Mouse (Mus musculus) gastrocnemius, adult 2 months (tissue): ENCODE data around the gene Galnt18. TPM values are rescaled to one million over a fixed set of nuclear protein-coding genes. Genes with fewer than 3 reads are reported as not detected.

Experiments
- DNase-seq: peaks from one replicate; pipeline ENCODE4 v3.0.0; 2022
- H3K27ac ChIP-seq: fragments of 200-600 bp; 2 replicates; pipeline ENCODE4 v1.8.1; 2022; ENCODE audit warnings: mild to moderate bottlenecking
- H3K4me3 ChIP-seq: fragments of 200-600 bp; 2 replicates; pipeline ENCODE4 v1.8.1; 2022; ENCODE audit warnings: mild to moderate bottlenecking, moderate library complexity
- CTCF ChIP-seq: fragments of 200-600 bp; IDR thresholded peaks from 2 replicates; pipeline ENCODE4 v1.8.1; 2022; ENCODE audit warnings: antibody characterized with exemption, mild to moderate bottlenecking, moderate library complexity
- intact Hi-C: fragments of 180-260 bp; cut with DNase I; formaldehyde crosslinking; loops from one replicate; pipeline ENCODE4 v1.15.1; 2025
- total RNA-seq, 2 experiments: library from RNA; stranded (reverse); gene quantifications; 2 replicates each; pipeline ENCODE4 v1.2.3; 2021

Gene Galnt18
- total RNA-seq, 2 experiments from 2014 or later = 3.1 to 4.4 TPM

DNA sequence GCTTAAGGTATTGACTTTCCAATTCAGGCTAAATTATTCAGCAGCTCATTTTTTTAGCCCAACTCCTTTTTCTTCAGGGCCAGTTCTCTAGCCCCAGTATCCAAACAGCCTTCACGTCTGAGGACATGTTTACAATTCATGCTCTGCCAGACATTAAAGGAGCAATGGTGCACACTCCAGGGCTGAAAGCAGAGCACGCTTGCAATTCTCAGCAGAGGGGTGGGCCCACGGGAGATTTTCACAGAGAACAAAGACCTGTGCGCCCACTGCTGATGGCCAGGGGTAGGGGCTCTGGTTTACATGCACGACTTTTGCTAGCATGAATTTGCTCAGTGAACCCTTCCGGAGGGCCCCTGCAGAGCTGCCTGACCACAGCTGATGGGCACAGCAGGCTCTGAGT, 11.6 kb upstream of the Galnt18 start:
- Histone ChIP-seq H3K4me3 (no peak overlapping the region), H3K27ac (no peak overlapping the region)
- no peak for TF ChIP-seq CTCF
- no peak for DNase-seq
- intact Hi-C loops = no loop called here

DNA sequence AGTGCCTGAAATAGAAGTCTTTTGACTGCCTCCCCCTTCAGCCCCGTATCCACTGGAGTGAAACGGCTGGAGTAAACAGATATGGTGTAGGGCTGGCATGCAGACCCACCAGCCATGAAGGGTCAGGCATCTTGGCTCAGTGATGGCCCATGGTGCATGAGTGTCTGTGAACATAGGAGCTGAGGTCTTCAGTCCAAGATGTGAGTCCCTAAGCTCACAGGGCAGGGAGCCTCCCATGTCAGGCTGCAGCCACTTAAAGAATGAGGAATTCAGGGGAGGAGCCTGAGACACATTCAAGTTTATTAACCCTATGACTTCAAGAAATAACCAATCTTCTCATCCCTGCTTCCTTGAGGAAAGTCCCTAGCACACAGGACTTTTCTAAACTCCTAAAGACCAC, 8.1 kb upstream of the Galnt18 start:
- TF ChIP-seq CTCF = no peak
- Histone ChIP-seq H3K4me3 (no peak overlapping the region), H3K27ac (no peak overlapping the region)
- intact Hi-C loops = no loop called here
- DNase-seq = no peak

DNA sequence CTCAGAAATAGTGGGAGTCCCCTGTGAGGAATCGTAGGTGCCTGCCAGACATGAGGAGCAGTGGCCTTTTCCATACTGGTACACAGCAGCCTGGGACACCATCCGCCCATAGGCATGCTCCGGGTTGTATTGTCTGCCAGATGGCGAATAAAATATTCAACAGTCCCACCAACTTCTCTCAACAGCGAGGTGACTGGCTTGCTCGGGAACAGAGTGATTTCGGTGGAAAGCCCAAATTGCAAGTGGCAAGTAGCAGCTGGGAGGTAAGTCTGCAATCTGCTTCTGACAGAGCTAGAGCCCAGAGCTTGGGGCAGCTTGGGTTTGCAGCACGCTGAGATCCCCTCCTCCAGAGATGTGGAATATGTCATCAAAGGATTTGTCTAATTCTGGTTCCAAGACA, 5.7 kb upstream of the Galnt18 start:
- Histone ChIP-seq H3K4me3 (no peak overlapping the region), H3K27ac (no peak overlapping the region)
- no peak for DNase-seq
- no peak for TF ChIP-seq CTCF
- intact Hi-C loops = no loop called here

DNA sequence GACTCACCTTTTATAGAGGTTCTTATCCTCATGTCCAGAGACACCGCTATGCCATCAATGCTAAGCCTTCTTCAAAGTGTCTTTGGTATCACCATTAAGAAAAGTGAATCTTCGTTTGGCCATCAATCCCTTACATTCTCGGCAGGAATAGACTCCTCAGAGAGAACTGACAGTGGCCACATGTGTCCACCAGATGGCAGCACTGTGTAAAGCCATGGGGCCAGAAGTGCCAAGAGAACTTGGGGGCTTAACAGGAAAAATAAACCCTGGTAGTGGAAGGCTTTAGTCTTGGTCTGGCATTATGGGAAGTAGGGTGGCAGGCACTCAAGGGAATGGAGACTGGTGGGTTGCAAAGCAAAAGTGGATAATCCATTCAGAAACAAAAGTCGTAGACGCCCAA, 2.3 kb upstream of the Galnt18 start:
- TF ChIP-seq CTCF = no peak; the same call in none of the 2 replicates
- Histone ChIP-seq H3K4me3 (no peak overlapping the region), H3K27ac (no peak overlapping the region)
- DNase-seq = peak; percentile 76
- intact Hi-C loops = loop anchor here (5.0 kb wide), 2 partner anchors 535 to 600 kb away; no protein-coding TSS in a partner anchor

DNA sequence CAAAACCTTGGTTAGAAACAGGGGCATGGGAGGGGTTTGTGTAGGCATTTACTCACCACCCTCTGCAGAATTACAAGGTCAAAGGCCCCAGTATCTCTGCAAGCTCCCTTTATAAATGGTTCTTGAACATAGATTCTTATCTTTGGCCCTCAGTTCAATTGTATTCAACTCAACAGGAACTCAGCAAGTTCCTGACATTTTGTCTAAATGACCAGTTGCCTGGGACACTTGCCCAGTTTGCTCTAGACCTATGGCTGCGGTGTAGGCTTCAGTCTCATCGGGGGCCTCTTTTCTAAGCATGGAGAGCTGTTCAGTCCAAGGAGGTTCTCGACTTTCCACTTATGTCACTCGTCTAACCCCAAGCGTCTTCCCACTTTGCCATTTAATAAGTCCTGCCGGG, 1.5 kb upstream of the Galnt18 start:
- peak overlapping the region; percentile 79 for H3K27ac ChIP-seq
- intact Hi-C loops = loop anchor here (1.0 to 5.0 kb wide), 3 partner anchors 188 to 599 kb away; no protein-coding TSS in a partner anchor

DNA sequence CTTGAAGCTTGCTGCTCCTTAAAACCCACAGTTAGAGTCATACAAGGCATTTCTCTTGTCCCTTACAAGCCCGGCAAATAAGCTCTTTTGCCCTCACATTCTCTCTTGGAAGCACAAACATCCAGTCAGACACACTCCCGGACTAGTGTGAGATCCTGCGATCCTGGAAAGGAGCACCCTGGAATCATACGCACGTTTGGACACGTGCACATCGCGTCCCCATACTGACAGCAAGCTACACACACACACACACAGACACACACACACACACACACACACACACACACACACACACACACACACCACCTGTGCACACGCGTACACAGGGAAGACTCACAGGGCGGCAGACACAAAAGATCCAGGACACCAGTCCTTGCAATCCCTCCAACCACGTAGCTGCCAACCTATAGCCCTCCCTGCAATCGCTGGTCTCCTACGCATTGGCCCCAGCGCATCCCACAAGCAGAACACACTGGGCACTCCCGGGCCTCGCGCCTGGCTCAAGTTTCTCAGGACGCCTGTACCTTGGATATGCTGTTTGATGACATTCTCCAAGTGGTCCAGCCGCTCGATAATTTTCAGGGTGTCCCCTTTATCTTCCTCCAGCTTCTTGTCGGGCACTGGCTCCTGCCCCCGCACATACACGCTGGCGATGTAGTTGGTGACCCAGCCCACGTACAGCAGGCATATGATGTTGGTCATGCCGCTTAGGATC, 831 bp downstream of the Galnt18 start:
- peak; percentile 38 for DNase-seq
- TF ChIP-seq CTCF = no peak
- Histone ChIP-seq H3K4me3 (peak overlapping the region; percentile 74), H3K27ac (peak overlapping the region; percentile 83)
- intact Hi-C loops = no loop called here

More for the DNA sequence above, 1.5 kb upstream of the Galnt18 start:
- H3K4me3 ChIP-seq = no peak overlapping the region; the same call in 1 of the 2 replicates
- DNase-seq = no peak
- no peak for TF ChIP-seq CTCF

- intact Hi-C loops = no loop called here
- DNase-seq = no peak
- no peak for TF ChIP-seq CTCF
- Histone ChIP-seq H3K27ac (peak overlapping the region; percentile 62), H3K4me3 (peak overlapping the region; percentile 74)
These were observed 1.6 kb downstream of the Galnt18 start for GRCm38 (mm10) chr7:111778212-111778611.

DNA sequence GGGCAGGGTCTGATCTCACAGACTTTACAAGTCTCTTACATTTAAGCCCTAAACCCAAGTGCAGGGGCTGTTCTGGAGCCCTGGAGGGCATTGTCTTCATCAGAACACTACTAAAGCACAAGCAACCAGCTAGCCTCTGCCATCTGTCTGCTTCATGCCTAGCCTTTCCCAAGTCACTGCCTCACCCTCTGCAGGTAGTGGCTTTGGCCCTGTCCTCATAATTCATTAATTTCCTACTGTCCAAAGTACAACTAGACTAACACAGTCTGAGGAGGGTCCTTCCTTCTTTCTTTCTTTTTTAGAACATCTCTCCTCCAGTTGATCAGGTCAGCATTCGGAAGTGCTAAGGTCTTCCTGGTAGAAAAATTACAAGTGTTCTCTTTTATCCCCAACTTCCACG, 2.6 kb downstream of the Galnt18 start:
- peak overlapping the region; percentile 74 for H3K4me3 ChIP-seq
- intact Hi-C loops = no loop called here
- TF ChIP-seq CTCF = no peak
- 0 out of 2 replicates have a peak overlapping the region, but pooled peaks have one; percentile 62 for H3K27ac ChIP-seq
- DNase-seq = no peak

DNA sequence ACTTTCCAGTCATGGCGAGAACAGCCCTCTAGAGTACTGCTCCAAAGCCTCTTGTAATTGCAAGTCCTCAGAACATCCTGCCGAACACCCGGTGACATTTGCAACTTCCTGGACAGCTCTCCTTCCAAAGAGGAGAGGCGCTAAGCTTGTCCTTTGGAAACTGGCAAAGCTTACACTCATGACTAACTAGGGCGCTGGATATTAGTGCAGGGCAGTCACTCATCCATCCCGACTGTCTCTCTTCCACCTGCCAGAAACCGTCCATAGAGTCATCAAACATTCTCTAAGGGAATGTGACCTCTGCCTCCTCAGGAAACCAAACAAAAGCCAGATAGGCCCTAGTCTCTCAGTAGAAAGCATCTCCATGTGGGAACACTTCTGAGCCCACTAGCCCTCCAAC, 3.6 kb downstream of the Galnt18 start:
- Histone ChIP-seq H3K27ac (peak overlapping the region; percentile 20; the same call in 1 of the 2 replicates), H3K4me3 (peak overlapping the region; percentile 74)
- no peak for TF ChIP-seq CTCF
- peak; percentile 36 for DNase-seq
- intact Hi-C loops = no loop called here

GRCm38 (mm10) chr7:111772398-111772797, 7.4 kb downstream of the Galnt18 start:
- no peak for TF ChIP-seq CTCF
- DNase-seq = no peak
- intact Hi-C loops = no loop called here
- H3K27ac ChIP-seq = no peak overlapping the region
- no peak overlapping the region for H3K4me3 ChIP-seq

DNA sequence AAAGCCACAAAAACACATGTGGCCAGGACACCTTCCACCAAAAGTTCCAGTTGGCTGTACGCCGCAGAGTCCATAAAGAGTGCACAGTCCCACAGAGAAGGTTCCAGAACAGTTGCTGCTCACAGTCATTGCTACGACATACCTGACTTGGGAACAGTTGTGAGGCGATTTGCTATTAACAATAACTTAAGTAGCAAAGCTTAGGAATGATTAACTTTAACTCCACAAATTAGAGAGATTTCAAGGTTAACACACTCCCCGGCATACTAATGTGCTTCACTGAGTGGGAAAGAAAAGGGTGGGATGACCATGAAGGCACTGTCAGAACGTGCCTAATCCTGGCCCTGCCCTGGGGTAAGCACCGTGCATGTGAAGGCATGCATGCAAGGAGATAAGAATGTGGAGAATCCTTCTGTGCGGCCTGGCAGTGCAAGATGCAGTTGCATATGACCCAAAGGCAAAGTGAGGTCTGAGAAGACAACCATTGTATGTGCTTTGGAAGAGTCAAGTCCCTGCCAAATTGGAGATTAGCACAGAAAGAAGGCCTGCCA, 8.5 kb downstream of the Galnt18 start:
- intact Hi-C loops = no loop called here
- no peak for TF ChIP-seq CTCF
- Histone ChIP-seq H3K27ac (no peak overlapping the region), H3K4me3 (no peak overlapping the region)
- DNase-seq = no peak

DNA sequence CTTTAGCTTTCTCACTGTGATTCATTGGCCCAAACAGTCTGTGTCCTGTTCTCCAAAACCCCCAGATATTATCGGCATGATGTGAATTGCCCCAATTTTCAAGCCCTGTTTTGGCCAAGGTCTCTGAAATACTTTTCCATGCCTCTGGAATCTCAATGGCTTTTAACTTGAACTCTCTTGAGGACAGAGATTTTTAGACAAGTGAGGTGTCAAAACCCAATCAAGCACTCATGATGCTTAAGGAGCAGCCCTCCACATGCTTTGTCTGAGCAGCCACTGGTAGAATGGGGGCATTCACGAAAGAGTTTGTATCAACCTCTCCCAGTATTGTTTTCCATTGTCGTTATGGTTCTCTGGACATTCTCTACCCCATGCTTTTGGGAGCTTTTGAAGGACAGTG, 9.2 kb downstream of the Galnt18 start:
- no peak overlapping the region for H3K4me3 ChIP-seq
- DNase-seq = no peak
- intact Hi-C loops = no loop called here
- no peak for TF ChIP-seq CTCF
- H3K27ac ChIP-seq = no peak overlapping the region

- TF ChIP-seq CTCF = no peak
- DNase-seq = no peak
- intact Hi-C loops = no loop called here
- Histone ChIP-seq H3K27ac (no peak overlapping the region), H3K4me3 (no peak overlapping the region)
These were observed 13.5 kb downstream of the Galnt18 start for GRCm38 (mm10) chr7:111766145-111766767.
